ENCODE assay signal across 8 mouse cellular contexts in the genomic region with DNA sequence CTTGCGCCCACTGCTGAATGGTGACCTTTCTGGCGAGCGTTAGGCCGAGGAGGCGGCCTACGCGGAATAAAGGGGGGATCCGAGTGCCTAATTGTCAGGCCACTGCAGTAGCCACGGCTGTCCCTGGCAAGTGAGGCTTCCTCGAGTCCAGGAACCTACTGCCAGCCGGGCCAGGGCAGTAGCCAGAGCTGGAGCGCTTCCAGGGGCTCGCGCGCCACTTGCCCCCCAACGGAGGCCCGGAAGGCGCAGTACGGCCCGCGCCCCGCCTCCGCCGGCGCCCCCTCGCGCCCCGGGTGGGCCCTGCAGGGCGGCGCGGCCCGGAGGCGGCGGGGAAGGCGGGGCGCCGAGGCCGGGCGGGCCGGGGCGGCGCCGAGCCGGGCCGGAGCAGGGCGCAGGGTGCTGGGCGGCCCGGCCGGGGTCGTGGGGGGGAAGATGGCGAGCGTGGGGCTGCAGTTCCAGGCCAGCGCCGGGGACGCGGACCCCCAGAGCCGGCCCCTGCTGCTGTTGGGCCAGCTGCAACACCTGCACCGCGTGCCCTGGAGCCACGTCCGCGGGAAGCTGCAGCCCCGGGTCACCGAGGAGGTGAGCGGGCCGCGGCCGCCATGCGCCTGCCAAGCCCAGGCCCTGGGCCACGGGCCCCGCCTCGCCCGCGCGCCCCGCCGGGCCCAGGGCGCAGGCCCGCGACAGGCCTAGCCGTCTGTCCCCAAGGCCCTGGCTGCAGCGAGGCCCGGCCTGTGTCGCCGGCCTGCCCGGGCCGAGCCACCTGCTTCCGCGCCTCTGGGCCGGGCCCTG. TPM values are rescaled to one million over a fixed set of nuclear protein-coding genes. Genes with fewer than 3 reads are reported as not detected.
DNase-seq lines count a peak whose midpoint lies in the region; ATAC-seq and TF ChIP-seq lines count a peak whose summit lies in the region.

Gene Npepl1, plus strand, starts transcription at position 359 of the 792 bp plus-strand sequence.

- TF ChIP-seq EP300 in stomach, postnatal 0 days (optimal IDR thresholded peaks at IDR 0.05): no peak

- H3K27me3 ChIP-seq in forebrain, embryonic 11.5 days (ENCODE audit: control insufficient read depth, insufficient read depth, low read length): no peaks in the 10 kb centered on the region
- H3K27me3 ChIP-seq in heart, embryonic 14.5 days (ENCODE audit: control insufficient read depth, insufficient read depth, low read length): no peaks in the 10 kb centered on the region
- H3K27me3 ChIP-seq in liver, embryonic 13.5 days: no peaks in the 10 kb centered on the region
- no peaks in the 10 kb centered on the region for H3K27me3 ChIP-seq in stomach, postnatal 0 days (ENCODE audit: control insufficient read depth, insufficient read depth, low read length)

- peak; percentile 91 for ATAC-seq in forebrain, embryonic 11.5 days (replicated peaks; ENCODE audit: low FRiP score)
- ATAC-seq in heart, embryonic 14.5 days (ENCODE audit: insufficient number of reproducible peaks, insufficient read depth, low FRiP score, low read depth): peak; percentile 86
- ATAC-seq in liver, embryonic 13.5 days (ENCODE audit: low read depth): peak; percentile 91
- peak; percentile 93 for ATAC-seq in stomach, postnatal 0 days (ENCODE audit: low FRiP score, low TSS enrichment)

- H3K4me2 ChIP-seq in forebrain, embryonic 11.5 days (ENCODE audit: low read depth, low read length, severe bottlenecking): peak within 1 kb of the TSS; percentile 88
- peak within 1 kb of the TSS; percentile 92 for H3K4me2 ChIP-seq in heart, embryonic 14.5 days (ENCODE audit: low read length)
- H3K4me2 ChIP-seq in liver, embryonic 13.5 days: peak within 1 kb of the TSS; percentile 88
- peak within 1 kb of the TSS; percentile 88 for H3K4me2 ChIP-seq in stomach, postnatal 0 days (replicated peaks; ENCODE audit: low read depth)

- H3K9me3 ChIP-seq in forebrain, embryonic 11.5 days (ENCODE audit: control insufficient read depth, low read length): no peaks in the 10 kb centered on the region
- no peaks in the 10 kb centered on the region for H3K9me3 ChIP-seq in heart, embryonic 14.5 days (ENCODE audit: control insufficient read depth, low read length)
- no peaks in the 10 kb centered on the region for H3K9me3 ChIP-seq in liver, embryonic 13.5 days (replicated peaks)
- no peaks in the 10 kb centered on the region for H3K9me3 ChIP-seq in stomach, postnatal 0 days (ENCODE audit: control insufficient read depth, low read length)

- peak; percentile 51 for TF ChIP-seq CTCF in stomach, postnatal 0 days (IDR thresholded peaks at IDR 0.05; ENCODE audit: low read depth)

- H3K4me1 ChIP-seq in forebrain, embryonic 11.5 days (replicated peaks; ENCODE audit: control insufficient read depth, insufficient read depth, low read length): peaks cover 8% of the 10 kb centered on the region; the same call in 1 of the 2 replicates
- H3K4me1 ChIP-seq in heart, embryonic 14.5 days (ENCODE audit: control insufficient read depth in 2 of 2, insufficient read depth in 2 of 2, low read length in 2 of 2): peaks cover 14 to 15% of the 10 kb centered on the region in 2 experiments; a peak in 3 of 4 replicates
- H3K4me1 ChIP-seq in liver, embryonic 13.5 days (replicated peaks): peaks cover 25% of the 10 kb centered on the region
- H3K4me1 ChIP-seq in stomach, postnatal 0 days (replicated peaks; ENCODE audit: control insufficient read depth, insufficient read depth): peaks cover 3% of the 10 kb centered on the region; the same call in 1 of the 2 replicates

- 3% methylated on average over 73 of the region's 90 CpGs for WGBS in forebrain, embryonic 11.5 days
- 2% methylated on average over 66 of the region's 90 CpGs for WGBS in heart, embryonic 14.5 days
- WGBS in liver, embryonic 13.5 days (ENCODE audit: insufficient replicate concordance): 2% methylated on average over 77 of the region's 90 CpGs
- WGBS in stomach, postnatal 0 days: 3% methylated on average over 62 of the region's 90 CpGs

- H3K27ac ChIP-seq in forebrain, embryonic 11.5 days (ENCODE audit: low read depth, low read length): no peak within 1 kb of the TSS
- H3K27ac ChIP-seq in heart, embryonic 14.5 days (replicated peaks in 1 of 2; ENCODE audit: control insufficient read depth in 1 of 2, insufficient read depth in 1 of 2, low read depth in 2 of 2, low read length in 2 of 2): peak within 1 kb of the TSS; percentile 13 to 71; a peak in 3 of 4 replicates
- peak within 1 kb of the TSS; percentile 62 for H3K27ac ChIP-seq in liver, embryonic 13.5 days
- peak within 1 kb of the TSS; percentile 78 for H3K27ac ChIP-seq in stomach, postnatal 0 days (replicated peaks)

- H3K36me3 ChIP-seq in forebrain, embryonic 11.5 days (ENCODE audit: control insufficient read depth, insufficient read depth, low read length): no peaks in the 10 kb centered on the region
- H3K36me3 ChIP-seq in heart, embryonic 14.5 days (ENCODE audit: control insufficient read depth, insufficient read depth, low read length): peaks cover 14% of the 10 kb centered on the region; the same call in 1 of the 2 replicates
- H3K36me3 ChIP-seq in liver, embryonic 13.5 days: peaks cover 21% of the 10 kb centered on the region
- peaks cover 11% of the 10 kb centered on the region; the same call in 1 of the 2 replicates for H3K36me3 ChIP-seq in stomach, postnatal 0 days (ENCODE audit: control insufficient read depth, insufficient read depth, low read length)

- H3K9ac ChIP-seq in forebrain, embryonic 11.5 days (ENCODE audit: low read length): peak within 1 kb of the TSS; percentile 92
- peak within 1 kb of the TSS; percentile 91 for H3K9ac ChIP-seq in heart, embryonic 14.5 days (ENCODE audit: low read length)
- H3K9ac ChIP-seq in liver, embryonic 13.5 days: peak within 1 kb of the TSS; percentile 86
- peak within 1 kb of the TSS; percentile 91 for H3K9ac ChIP-seq in stomach, postnatal 0 days (ENCODE audit: low read length)

- DNase-seq in CD4-positive helper T cell, adult 2 months (ENCODE audit: low read depth, low spot score): peak; percentile 67
- DNase-seq in c-Kit-positive CD71-negative TER-119-negative erythroid progenitor cells, embryonic 14.5 days (ENCODE audit: low read depth): peak; percentile 25
- DNase-seq in forebrain, embryonic 11.5 days (ENCODE audit: low spot score): peak; percentile 76
- peak; percentile 85 for DNase-seq in kidney, postnatal 10 days
- peak; percentile 26 for DNase-seq in liver, embryonic 13.5 days
- peak; percentile 29 to 43 for DNase-seq in natural killer cell, adult 2 months (ENCODE audit: low spot score in 2 of 2)
- DNase-seq in stomach, postnatal 0 days (ENCODE audit: low spot score): peak; percentile 65

- peak within 1 kb of the TSS; percentile 49 for H3K4me3 ChIP-seq in forebrain, embryonic 11.5 days (ENCODE audit: low read depth, low read length)
- peak within 1 kb of the TSS; percentile 67 to 72 for H3K4me3 ChIP-seq in heart, embryonic 14.5 days (ENCODE audit: control insufficient read depth in 1 of 2, insufficient read depth in 1 of 2, low read depth in 1 of 2, low read length in 2 of 2)
- H3K4me3 ChIP-seq in liver, embryonic 13.5 days (replicated peaks): peak within 1 kb of the TSS; percentile 71
- H3K4me3 ChIP-seq in stomach, postnatal 0 days (ENCODE audit: low read depth, low read length): peak within 1 kb of the TSS; percentile 61

RNA-seq across cellular contexts. Expression of gene Npepl1, which starts in this region (rescaled TPM):
- 31.2 and 31.5 TPM in 2 replicates for polyA plus RNA-seq in forebrain, embryonic 11.5 days (2014; fragmentation: Nextera tagmentation; extraction: Ambion mirVana)
- 44.3 and 44.5 TPM in 2 replicates for polyA plus RNA-seq in heart, embryonic 14.5 days (2014; fragmentation: Nextera tagmentation; extraction: Ambion mirVana)
- polyA plus RNA-seq in liver, embryonic 13.5 days (2015; fragmentation: Nextera tagmentation; extraction: Ambion mirVana): 29.8 and 31.1 TPM in 2 replicates
- 41.0 and 44.6 TPM in 2 replicates for polyA plus RNA-seq in stomach, postnatal 0 days (2015; fragmentation: Nextera tagmentation; extraction: Ambion mirVana)

Comparison
In these comparisons a context has a peak if more than half of its experiments do, and no peak if none do; other contexts are left out.
1. DNase-seq: peak in every context shown above with its lines; median percentile 85 in kidney, postnatal 10 days; 76 in forebrain, embryonic 11.5 days; 67 in CD4-positive helper T cell, adult 2 months; 65 in stomach, postnatal 0 days; 36 in natural killer cell, adult 2 months; 26 in liver, embryonic 13.5 days; 25 in c-Kit-positive CD71-negative TER-119-negative erythroid progenitor cells, embryonic 14.5 days.